Mouse (Mus musculus): ENCODE results near the gene Nprl2.
A peak's percentile ranks its signal among the peaks of the same experiment; 100 is the strongest.

Nprl2 gene

GRCm38 (mm10) chr9:107579023-107579900 lies 37.2 kb downstream of the Nprl2 start:
- DNase-seq: no peak

DNA sequence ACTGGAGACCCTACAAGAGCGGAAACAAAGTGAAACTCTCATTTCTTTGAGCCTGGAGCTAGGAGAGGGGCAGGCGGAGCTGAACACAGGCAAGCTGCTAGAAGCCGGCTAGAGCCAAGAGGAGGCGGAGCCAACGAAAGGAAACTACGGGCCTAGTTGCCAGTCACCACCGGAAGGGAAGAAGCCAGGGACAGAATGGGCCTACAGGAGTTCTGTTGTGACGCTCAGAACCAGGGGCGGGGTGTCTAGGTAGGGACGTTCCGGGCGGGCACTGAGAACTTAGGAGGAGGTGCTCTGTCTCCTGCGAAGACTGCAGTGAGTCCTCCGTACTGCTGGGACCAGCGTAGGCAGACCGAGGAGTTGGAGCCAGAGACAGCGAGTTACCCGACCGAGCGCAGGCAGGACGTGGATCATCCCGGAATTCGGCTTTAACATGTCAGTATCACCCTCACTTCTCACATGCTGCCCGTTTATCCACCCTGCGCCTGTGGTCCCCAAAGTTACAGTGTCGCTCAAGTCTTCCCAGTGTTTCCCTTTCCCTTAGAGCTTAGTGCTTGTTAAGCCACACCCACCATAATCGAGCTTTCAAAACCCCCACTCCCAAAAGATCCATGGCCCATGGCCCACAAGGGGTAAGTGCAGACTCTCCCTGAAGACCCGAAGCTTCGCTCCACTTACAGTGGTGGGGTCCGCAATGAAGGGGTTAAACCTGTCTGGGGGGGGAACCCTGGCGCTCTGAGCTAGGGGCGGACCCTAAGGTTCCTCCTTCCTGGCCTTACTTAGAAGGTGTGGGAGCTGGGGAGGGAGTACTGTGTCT lies 38.7 kb downstream of the Nprl2 start, which contains the start of gene Hyal3:
TSS of gene Hyal3 (plus strand) at position 318 of the 817 bp plus-strand sequence.
- DNase-seq: peak; percentile 93 to 96

DNA sequence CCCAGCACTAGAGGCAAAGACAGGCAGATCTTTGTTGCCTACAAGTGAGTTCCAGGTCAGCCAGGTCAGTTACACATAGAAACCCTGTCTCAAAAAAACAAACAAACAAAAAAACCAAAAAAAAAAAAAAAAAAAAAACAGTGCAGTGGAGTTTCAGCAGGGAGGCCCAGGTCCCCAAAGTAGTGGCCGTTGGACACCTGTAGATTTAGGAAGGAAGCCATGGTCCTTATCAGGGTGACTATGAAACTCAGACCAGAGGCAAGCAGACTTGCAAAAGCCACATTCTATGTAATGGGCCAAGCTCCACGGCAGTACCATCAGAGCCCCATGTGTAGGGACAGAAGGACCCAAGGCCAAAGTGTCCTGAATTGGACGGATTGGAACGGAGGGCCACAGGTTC lies 39.6 kb downstream of the Nprl2 start:
- no peak for DNase-seq

GRCm38 (mm10) chr9:107582509-107583062 lies 40.6 kb downstream of the Nprl2 start:
- DNase-seq: no peak

GRCm38 (mm10) chr9:107583174-107583573 lies 41.1 kb downstream of the Nprl2 start:
- no peak for DNase-seq

DNA sequence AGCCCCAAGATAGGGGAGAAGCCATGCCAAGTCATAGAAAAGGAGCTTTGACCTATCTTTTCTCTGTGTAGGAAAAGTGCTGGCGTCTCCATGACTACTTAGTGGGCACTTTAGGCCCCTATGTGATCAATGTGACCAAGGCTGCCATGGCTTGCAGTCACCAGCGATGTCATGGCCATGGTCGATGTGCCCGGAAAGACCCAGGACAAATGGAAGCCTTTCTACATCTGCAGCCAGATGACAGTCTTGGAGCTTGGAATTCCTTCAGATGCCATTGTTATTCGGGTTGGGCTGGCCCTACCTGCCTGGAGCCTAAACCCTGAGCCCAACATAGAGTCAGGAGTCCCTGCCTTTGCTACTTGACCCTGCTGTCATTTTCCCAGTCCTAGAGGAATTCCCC lies 44.5 kb downstream of the Nprl2 start:
- DNase-seq: no peak

DNA sequence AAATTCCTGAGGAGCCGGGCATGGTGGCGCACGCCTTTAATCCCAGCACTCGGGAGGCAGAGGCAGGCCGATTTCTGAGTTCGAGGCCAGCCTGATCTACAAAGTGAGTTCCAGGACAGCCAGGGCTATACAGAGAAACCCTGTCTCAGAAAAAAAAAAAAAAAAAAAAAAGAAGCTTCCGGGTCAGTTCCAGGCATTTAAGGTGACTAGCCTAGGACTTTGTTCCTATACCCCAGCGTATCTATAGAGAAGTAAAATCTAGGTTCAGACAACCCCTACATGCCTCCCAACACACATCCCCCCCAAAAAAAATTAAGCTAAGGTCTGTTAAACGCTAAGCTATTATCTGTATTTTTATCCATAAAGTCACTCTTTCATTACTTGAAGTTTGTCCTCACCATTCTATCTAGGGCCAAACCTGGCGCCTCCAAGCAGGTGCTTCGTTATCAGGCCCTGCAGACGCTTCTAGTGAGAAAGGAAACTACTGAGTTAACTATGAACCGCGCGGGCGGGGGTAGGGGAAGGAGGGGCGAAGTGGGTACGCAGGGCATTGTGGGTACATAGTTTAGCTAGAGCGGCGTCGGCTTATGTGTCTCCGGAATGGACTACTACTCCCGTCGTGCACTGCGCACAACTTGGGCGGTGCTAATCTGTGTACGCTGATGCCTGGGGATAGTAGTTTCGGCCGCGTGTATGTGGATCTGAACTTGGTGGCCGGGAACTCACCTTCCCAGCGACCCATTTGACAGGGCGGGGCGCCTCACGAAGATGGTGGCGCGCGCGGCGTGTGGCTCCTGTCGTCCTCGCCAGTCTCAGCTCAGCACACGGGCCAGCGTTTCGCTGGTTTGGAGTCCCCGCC lies 45.2 kb downstream of the Nprl2 start, which contains the start of gene Ifrd2:
TSS of gene Ifrd2 (plus strand) at position 669 of the 859 bp plus-strand sequence.
- peak; percentile 98 to 99 for DNase-seq

DNA sequence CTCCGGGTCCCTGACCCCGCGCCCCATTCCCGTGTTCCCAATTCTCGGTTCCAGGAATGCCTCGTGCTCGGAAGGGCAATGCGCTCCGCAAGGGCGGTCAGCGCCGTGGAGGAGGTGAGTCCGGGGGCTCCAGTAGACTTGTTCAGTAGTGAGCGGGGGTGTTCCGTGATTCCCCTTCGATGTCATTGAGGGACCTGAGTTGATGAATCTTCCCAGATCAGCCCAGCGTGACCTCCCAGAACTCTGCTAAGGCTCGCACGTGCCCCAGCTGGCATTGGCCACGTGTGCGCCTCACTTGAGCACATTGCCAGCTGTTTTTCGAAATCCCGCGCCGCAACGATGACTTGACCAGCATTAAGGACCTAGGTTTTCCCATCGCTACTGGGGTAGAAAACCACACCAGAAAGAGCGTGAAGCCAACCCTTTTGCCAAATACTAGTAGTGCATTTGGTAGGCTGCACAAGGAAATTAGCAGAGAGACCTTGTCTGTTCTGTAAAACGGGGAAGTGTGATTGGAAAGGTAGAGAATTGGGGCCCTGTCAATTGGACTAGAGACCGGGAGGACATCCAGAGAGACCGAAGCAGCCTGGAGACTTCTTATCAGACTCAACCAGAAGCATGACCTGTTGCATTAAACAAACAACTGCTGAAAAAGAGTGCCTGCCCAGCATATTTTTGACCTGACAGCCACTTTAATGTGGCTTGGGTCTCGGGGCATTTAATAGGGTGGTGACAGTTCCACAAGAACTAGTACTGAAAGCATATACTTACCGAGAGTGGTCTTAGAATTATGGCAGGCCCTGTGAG lies 46.0 kb downstream of the Nprl2 start:
- DNase-seq: peak; percentile 59 to 62

DNA sequence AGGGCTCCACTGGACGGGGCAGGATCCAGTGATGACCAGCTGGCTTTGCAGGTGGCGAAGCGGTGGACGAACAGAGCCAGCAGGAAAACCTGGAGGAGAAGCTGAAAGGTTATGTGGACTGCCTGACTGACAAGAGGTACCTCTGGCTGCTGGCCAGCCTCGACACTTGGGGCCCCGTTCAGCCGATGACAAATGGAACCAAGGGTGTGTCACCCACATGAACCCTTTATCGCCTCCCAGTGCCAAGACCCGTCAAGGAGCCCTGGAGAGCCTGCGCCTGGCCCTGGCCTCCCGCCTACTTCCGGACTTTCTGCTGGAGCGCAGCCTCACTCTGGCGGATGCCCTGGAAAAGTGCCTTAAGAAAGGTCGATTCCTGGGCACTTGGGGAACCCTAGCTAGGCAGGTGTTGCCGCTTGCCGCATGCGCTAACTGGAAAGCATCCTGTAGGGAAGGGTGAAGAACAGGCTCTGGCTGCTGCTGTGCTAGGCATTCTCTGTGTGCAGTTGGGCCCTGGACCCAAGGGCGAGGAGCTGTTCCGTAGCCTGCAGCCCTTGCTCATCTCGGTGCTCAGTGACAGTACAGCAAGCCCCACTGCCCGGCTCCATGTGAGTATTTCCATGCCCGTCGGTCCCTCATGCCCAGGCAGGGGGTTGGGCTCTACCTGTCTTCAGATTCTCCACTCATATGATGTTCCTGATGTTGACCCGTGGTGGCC lies 48.2 kb downstream of the Nprl2 start:
- peak; percentile 78 to 90 for DNase-seq

DNA sequence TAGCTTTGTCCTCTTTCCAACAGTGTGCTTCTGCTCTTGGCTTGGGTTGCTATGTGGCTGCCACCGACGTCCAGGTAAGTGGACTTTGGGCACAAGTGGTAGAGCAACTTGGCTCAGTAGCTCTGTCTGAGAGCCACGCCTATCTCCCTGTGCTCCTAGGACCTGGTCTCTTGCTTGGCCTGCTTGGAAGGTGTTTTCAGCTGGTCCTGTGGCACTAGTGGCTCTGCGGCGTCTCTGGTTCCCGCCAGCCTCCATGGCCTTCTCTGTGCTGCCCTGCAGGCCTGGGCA lies 48.7 kb downstream of the Nprl2 start:
- DNase-seq: peak in 1 of 2 experiments; percentile 50

DNA sequence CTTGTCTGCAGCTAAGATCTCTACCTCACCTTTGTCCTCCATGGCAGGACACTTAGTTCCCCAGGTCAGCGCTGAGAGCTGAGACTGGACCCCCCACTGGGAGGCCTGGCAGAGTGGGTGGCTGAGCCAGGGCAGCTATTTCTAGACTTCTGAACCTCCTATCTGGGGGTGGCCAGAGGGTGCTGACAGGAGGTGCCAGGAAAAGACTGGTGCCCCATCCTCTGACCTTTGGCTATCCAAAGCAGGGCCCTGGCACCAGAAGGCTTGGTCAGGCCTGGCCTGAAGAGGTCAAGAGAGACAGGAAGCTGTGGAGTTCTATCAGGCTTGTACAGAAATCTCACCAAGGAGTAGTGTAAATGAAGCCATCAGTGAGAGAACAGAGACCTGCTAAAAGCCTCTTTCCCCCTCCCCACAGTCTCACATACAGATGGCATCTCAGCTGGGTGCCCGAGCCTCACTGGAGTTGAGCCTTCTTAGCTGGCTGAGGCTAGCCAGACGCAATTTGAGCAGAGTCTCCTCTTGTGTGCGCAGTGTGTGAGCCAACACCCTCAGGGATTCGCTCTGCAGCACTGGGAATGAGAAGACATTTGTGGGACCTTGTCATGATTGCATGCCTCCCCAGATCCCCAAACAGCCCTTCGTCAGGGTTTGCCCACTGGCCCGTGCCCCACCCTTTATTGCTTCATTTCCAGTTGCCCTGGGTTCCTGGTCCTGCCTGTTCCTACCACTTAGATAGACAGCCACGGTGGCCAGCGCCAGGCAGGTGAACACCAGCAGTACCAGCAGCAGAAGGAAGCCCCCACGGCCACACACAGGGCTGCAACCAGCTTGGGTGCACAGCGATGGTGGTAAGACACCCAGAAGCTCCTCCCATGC lies 51.3 kb downstream of the Nprl2 start:
- no peak for DNase-seq

GRCm38 (mm10) chr9:107594281-107595062 lies 52.4 kb downstream of the Nprl2 start:
- DNase-seq: no peak

Data from lung, postnatal 4 days (tissue).